Mouse (Mus musculus): Measurements from ENCODE around the gene Gm20388. TPM values are rescaled to one million over a fixed set of nuclear protein-coding genes. Genes with fewer than 3 reads are reported as not detected.
A peak's percentile ranks its signal among the peaks of the same experiment; 100 is the strongest.

Gene Gm20388
- total RNA-seq, 2 experiments from 2014 or later = 2.2 to 7.6 TPM

- no peak for DNase-seq (ENCODE audit: low spot score in 2 of 2)
- Histone ChIP-seq H3K4me3 (no peak overlapping the region), H3K27ac (no peak overlapping the region)
- no peak for TF ChIP-seq CTCF (conservative IDR thresholded peaks at IDR 0.05)
Measured at GRCm38 (mm10) chr8:120248031-120248430, 337.4 kb downstream of the Gm20388 start.

GRCm38 (mm10) chr8:120248451-120248850, 337.8 kb downstream of the Gm20388 start:
- DNase-seq (ENCODE audit: low spot score in 2 of 2) = no peak
- Histone ChIP-seq H3K4me3 (no peak overlapping the region), H3K27ac (no peak overlapping the region)
- TF ChIP-seq CTCF (conservative IDR thresholded peaks at IDR 0.05) = no peak

- Histone ChIP-seq H3K4me3 (no peak overlapping the region), H3K27ac (peak overlapping the region; percentile 43; the same call in 1 of the 2 replicates)
- no peak for TF ChIP-seq CTCF (conservative IDR thresholded peaks at IDR 0.05)
- no peak for DNase-seq (ENCODE audit: low spot score in 2 of 2)
Measured at GRCm38 (mm10) chr8:120249800-120250336, 339.2 kb downstream of the Gm20388 start.

- no peak for TF ChIP-seq CTCF (conservative IDR thresholded peaks at IDR 0.05)
- DNase-seq (ENCODE audit: low spot score in 2 of 2) = no peak
- no peak overlapping the region for H3K4me3 ChIP-seq
- peak overlapping the region; percentile 86 for H3K27ac ChIP-seq
Measured at GRCm38 (mm10) chr8:120250750-120251410, 340.2 kb downstream of the Gm20388 start.

- Histone ChIP-seq H3K4me3 (no peak overlapping the region), H3K27ac (peak overlapping the region; percentile 86)
- TF ChIP-seq CTCF (conservative IDR thresholded peaks at IDR 0.05) = no peak
- no peak for DNase-seq (ENCODE audit: low spot score in 2 of 2)
Measured at GRCm38 (mm10) chr8:120251411-120252035, 340.9 kb downstream of the Gm20388 start.

- no peak overlapping the region for H3K27ac ChIP-seq
- TF ChIP-seq CTCF (conservative IDR thresholded peaks at IDR 0.05) = no peak
- no peak for DNase-seq (ENCODE audit: low spot score in 2 of 2)
- no peak overlapping the region for H3K4me3 ChIP-seq
Measured at GRCm38 (mm10) chr8:120253626-120254025, 343.0 kb downstream of the Gm20388 start.

- Histone ChIP-seq H3K27ac (no peak overlapping the region), H3K4me3 (no peak overlapping the region)
- DNase-seq (ENCODE audit: low spot score in 2 of 2) = no peak
- TF ChIP-seq CTCF (conservative IDR thresholded peaks at IDR 0.05) = no peak
Measured at GRCm38 (mm10) chr8:120255406-120255987, 344.9 kb downstream of the Gm20388 start.

GRCm38 (mm10) chr8:120256958-120257357, 346.3 kb downstream of the Gm20388 start:
- no peak for TF ChIP-seq CTCF (conservative IDR thresholded peaks at IDR 0.05)
- Histone ChIP-seq H3K27ac (no peak overlapping the region), H3K4me3 (no peak overlapping the region)
- DNase-seq (ENCODE audit: low spot score in 2 of 2) = no peak

GRCm38 (mm10) chr8:120259206-120259605, 348.6 kb downstream of the Gm20388 start:
- no peak overlapping the region for H3K27ac ChIP-seq
- H3K4me3 ChIP-seq = no peak overlapping the region
- TF ChIP-seq CTCF (conservative IDR thresholded peaks at IDR 0.05) = no peak
- DNase-seq (ENCODE audit: low spot score in 2 of 2) = no peak

GRCm38 (mm10) chr8:120260677-120261076, 350.0 kb downstream of the Gm20388 start:
- Histone ChIP-seq H3K4me3 (no peak overlapping the region), H3K27ac (no peak overlapping the region)
- no peak for TF ChIP-seq CTCF (conservative IDR thresholded peaks at IDR 0.05)
- no peak for DNase-seq (ENCODE audit: low spot score in 2 of 2)

- no peak for DNase-seq (ENCODE audit: low spot score in 2 of 2)
- TF ChIP-seq CTCF (conservative IDR thresholded peaks at IDR 0.05) = no peak
- Histone ChIP-seq H3K4me3 (no peak overlapping the region), H3K27ac (no peak overlapping the region)
Measured at GRCm38 (mm10) chr8:120261338-120262120, 350.9 kb downstream of the Gm20388 start.

- no peak for TF ChIP-seq CTCF (conservative IDR thresholded peaks at IDR 0.05)
- no peak for DNase-seq (ENCODE audit: low spot score in 2 of 2)
- no peak overlapping the region for H3K4me3 ChIP-seq
- H3K27ac ChIP-seq = no peak overlapping the region
Measured at GRCm38 (mm10) chr8:120263879-120264278, 353.2 kb downstream of the Gm20388 start.
